Mouse (Mus musculus) testis, adult 2 months (tissue): Measurements from ENCODE around the gene Dcst2.

Experiments
- CTCF ChIP-seq: fragments of 200-500 bp; IDR thresholded peaks from 2 replicates; pipeline ENCODE4 v1.5.1; 2012; ENCODE audit warnings: low read depth, mild to moderate bottlenecking, inconsistent platforms, low read length, moderate library complexity; ENCODE audit not compliant: control insufficient read depth, insufficient read depth, insufficient replicate concordance
- POLR2A ChIP-seq: fragments of 200-500 bp; IDR thresholded peaks from 2 replicates; pipeline ENCODE4 v1.6.1; 2012; ENCODE audit warnings: low read depth, mild to moderate bottlenecking, inconsistent platforms, low read length, moderate library complexity; ENCODE audit not compliant: control insufficient read depth

GRCm38 (mm10) chr3:89390111-89390515 lies 28.3 kb downstream of the Dcst2 start:
- TF ChIP-seq CTCF = no peak
- no peak for TF ChIP-seq POLR2A
